In genomic region chr4:141010941-141011429, GRCm38 (mm10) we compare ENCODE assay signal across 8 mouse cellular contexts. TPM values are rescaled to one million over a fixed set of nuclear protein-coding genes. Genes with fewer than 3 reads are reported as not detected.
DNase-seq lines count a peak whose midpoint lies in the region; ATAC-seq and TF ChIP-seq lines count a peak whose summit lies in the region.

No protein-coding gene starts in this region.

- peak; percentile 44; the same call in 1 of the 2 replicates for ATAC-seq in midbrain, embryonic 14.5 days (ENCODE audit: low FRiP score, low TSS enrichment)
- ATAC-seq in megakaryocyte, adult 5-6 weeks (ENCODE audit: poor library complexity, severe bottlenecking) = no peak

- intact Hi-C loops in heart, adult 2 months (cut with DNase I) = no loop called here

- no peaks in the 10 kb centered on the region for H3K79me2 ChIP-seq in heart, adult 2 months (replicated peaks; ENCODE audit: control insufficient read depth, insufficient read depth, low read length)

- H3K9me3 ChIP-seq in midbrain, embryonic 14.5 days (ENCODE audit: control insufficient read depth, low read length) = no peaks in the 10 kb centered on the region

- peaks cover 11% of the 10 kb centered on the region for H3K4me1 ChIP-seq in heart, adult 2 months (ENCODE audit: control insufficient read depth, insufficient read depth, low read length)
- H3K4me1 ChIP-seq in midbrain, embryonic 14.5 days (ENCODE audit: control insufficient read depth, insufficient read depth, low read length) = peaks cover 19% of the 10 kb centered on the region

- H3K36me3 ChIP-seq in heart, adult 2 months (ENCODE audit: control insufficient read depth, insufficient read depth, low read length) = no peaks in the 10 kb centered on the region
- peaks cover 53% of the 10 kb centered on the region for H3K36me3 ChIP-seq in midbrain, embryonic 14.5 days (ENCODE audit: control insufficient read depth, insufficient read depth, low read length)

- peak; percentile 33 for DNase-seq in kidney, adult 9 months
- no peak for DNase-seq in kidney, adult 8-10 months
- no peak for DNase-seq in heart, adult 2 months
- peak; percentile 39 to 42 for DNase-seq in kidney, postnatal 36 days
- DNase-seq in midbrain, embryonic 14.5 days = peak; percentile 77
- no peak for DNase-seq in frontal cortex, postnatal 36 days (ENCODE audit: low spot score in 2 of 2)
- DNase-seq in frontal cortex, postnatal 10 days (ENCODE audit: low spot score in 2 of 2) = no peak

- no peak for TF ChIP-seq POLR2A in heart, adult 2 months (IDR thresholded peaks at IDR 0.05; ENCODE audit: insufficient read depth, low read depth, low read length)

- TF ChIP-seq CTCF in heart, adult 2 months (IDR thresholded peaks at IDR 0.05) = no peak

- H3K27ac ChIP-seq in heart, adult 2 months = peak overlapping the region; percentile 49
- H3K27ac ChIP-seq in midbrain, embryonic 14.5 days (replicated peaks; ENCODE audit: low read depth, low read length) = peak overlapping the region; percentile 83

- 11% methylated on average over 17 of the region's 17 CpGs for WGBS in heart, adult 2 months
- under 1% methylated on average over 17 of the region's 17 CpGs for WGBS in midbrain, embryonic 14.5 days

- H3K4me2 ChIP-seq in midbrain, embryonic 14.5 days (ENCODE audit: low read length) = peak overlapping the region; percentile 69

- H3K4me3 ChIP-seq in heart, adult 2 months = peak overlapping the region; percentile 49
- H3K4me3 ChIP-seq in midbrain, embryonic 14.5 days (replicated peaks; ENCODE audit: low read depth, low read length) = peak overlapping the region; percentile 79

- no peaks in the 10 kb centered on the region for H3K27me3 ChIP-seq in heart, adult 2 months (ENCODE audit: control insufficient read depth, insufficient read depth, low read length)
- no peaks in the 10 kb centered on the region for H3K27me3 ChIP-seq in midbrain, embryonic 14.5 days (ENCODE audit: control insufficient read depth, insufficient read depth, low read length)

- no peak for TF ChIP-seq EP300 in heart, adult 2 months (IDR thresholded peaks at IDR 0.05; ENCODE audit: insufficient read depth, low read depth, low read length)

- H3K9ac ChIP-seq in heart, adult 2 months (ENCODE audit: low read depth, low read length) = peak overlapping the region; percentile 65
- H3K9ac ChIP-seq in midbrain, embryonic 14.5 days (replicated peaks; ENCODE audit: low read length) = peak overlapping the region; percentile 88

RNA-seq across cellular contexts. Expression of gene Mfap2, which starts 0.8 kb away (rescaled TPM):
- total RNA-seq in heart, adult 2 months (2021) = 1 to 10 TPM; 3.1 TPM
- polyA plus RNA-seq in heart, adult 2 months (2012; rRNA removed) = 12.2 and 17.6 TPM in 2 replicates
- 142 and 169 TPM in 2 replicates for polyA plus RNA-seq in midbrain, embryonic 14.5 days (2014; fragmentation: Nextera tagmentation; extraction: Ambion mirVana)
- total RNA-seq in megakaryocyte, adult 5-6 weeks (2015) = not detected in 2 replicates
- total RNA-seq in megakaryocyte, adult 5-6 weeks (2017) = not detected in 2 replicates

RNA-seq across cellular contexts. Expression of gene Atp13a2, which starts 24.3 kb away (rescaled TPM):
- 10 to 100 TPM; 15.1 to 17.7 TPM for total RNA-seq in heart, adult 2 months (2021)
- polyA plus RNA-seq in heart, adult 2 months (2012; rRNA removed) = 30.4 and 34.8 TPM in 2 replicates
- 162 and 173 TPM in 2 replicates for polyA plus RNA-seq in midbrain, embryonic 14.5 days (2014; fragmentation: Nextera tagmentation; extraction: Ambion mirVana)
- 25.1 and 29.7 TPM in 2 replicates for total RNA-seq in megakaryocyte, adult 5-6 weeks (2015)
- 37.2 and 43.5 TPM in 2 replicates for total RNA-seq in megakaryocyte, adult 5-6 weeks (2017)

RNA-seq across cellular contexts. Expression of gene Crocc, which starts 49.4 kb away (rescaled TPM):
- total RNA-seq in heart, adult 2 months (2021) = 1 to 10 TPM; 4.6 to 4.9 TPM
- polyA plus RNA-seq in heart, adult 2 months (2012; rRNA removed) = 5.1 and 8.1 TPM in 2 replicates
- 7.2 and 7.4 TPM in 2 replicates for polyA plus RNA-seq in midbrain, embryonic 14.5 days (2014; fragmentation: Nextera tagmentation; extraction: Ambion mirVana)
- 1.9 and 2.8 TPM in 2 replicates for total RNA-seq in megakaryocyte, adult 5-6 weeks (2015)
- 8.6 and 9.1 TPM in 2 replicates for total RNA-seq in megakaryocyte, adult 5-6 weeks (2017)

RNA-seq across cellular contexts. Expression of gene Sdhb, which starts 50.0 kb away (rescaled TPM):
- total RNA-seq in heart, adult 2 months (2021) = 1,000 to 10,000 TPM; 1,126 to 1,344 TPM
- polyA plus RNA-seq in heart, adult 2 months (2012; rRNA removed) = 1,030 and 1,505 TPM in 2 replicates
- polyA plus RNA-seq in midbrain, embryonic 14.5 days (2014; fragmentation: Nextera tagmentation; extraction: Ambion mirVana) = 456 and 524 TPM in 2 replicates
- 182 and 183 TPM in 2 replicates for total RNA-seq in megakaryocyte, adult 5-6 weeks (2015)
- 110 and 120 TPM in 2 replicates for total RNA-seq in megakaryocyte, adult 5-6 weeks (2017)

Comparison
In these comparisons a context has a peak if more than half of its experiments do, and no peak if none do; other contexts are left out.
1. DNase-seq: peak in kidney, adult 9 months (single experiment), kidney, postnatal 36 days (2 of 2) and midbrain, embryonic 14.5 days (single experiment); none in kidney, adult 8-10 months (0 of 2), heart, adult 2 months (0 of 2), frontal cortex, postnatal 36 days (0 of 2) and frontal cortex, postnatal 10 days (0 of 2).
2. RNA of gene Mfap2, which starts 0.8 kb away (total RNA-seq): 3.1 TPM in heart, adult 2 months; not detected in megakaryocyte, adult 5-6 weeks; every median in the first group is over 4 times any median in the second.